Mouse (Mus musculus) spleen, postnatal 14 days (tissue): ENCODE data around the gene H2-Q10.
A peak's percentile ranks its signal among the peaks of the same experiment; 100 is the strongest.
"Not testable (repeated sequence)": the region's sequence is repeated elsewhere in the genome, so short reads cannot be mapped to it uniquely, and the experiment has no call there.

Source experiments
- DNase-seq, 2 experiments: peaks; one replicate each; pipeline ENCODE4 v3.0.0; 2021 to 2022; ENCODE audit warnings: low spot score in 2 of 2

H2-Q10 gene

GRCm38 (mm10) chr17:35458247-35458646 lies 11.6 kb upstream of the H2-Q10 start:
- DNase-seq: not testable (repeated sequence)

GRCm38 (mm10) chr17:35460513-35461341 lies 9.2 kb upstream of the H2-Q10 start:
- not testable (repeated sequence) for DNase-seq

DNA sequence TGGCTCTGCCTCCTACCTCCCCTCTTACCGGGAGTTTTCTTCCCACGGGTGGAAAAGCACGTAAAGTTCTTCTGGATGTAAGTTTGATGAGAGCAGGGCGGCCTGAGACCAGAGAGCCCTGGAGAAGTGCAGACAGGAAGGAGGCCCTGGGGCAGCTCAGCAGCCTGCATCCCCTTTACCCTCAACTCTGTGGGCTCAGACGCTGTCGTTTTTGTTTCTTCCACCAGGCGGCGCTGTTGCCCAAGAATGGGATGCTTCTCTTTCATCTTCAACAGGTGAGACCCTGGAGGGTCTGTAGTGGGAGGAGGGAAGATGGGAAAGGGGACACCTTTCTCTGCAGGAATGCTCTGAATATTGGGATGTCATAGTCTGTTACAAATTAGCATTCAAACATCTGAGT lies 4.2 kb upstream of the H2-Q10 start:
- not testable (repeated sequence) for DNase-seq

- not testable (repeated sequence) for DNase-seq
These were observed 953 bp upstream of the H2-Q10 start for GRCm38 (mm10) chr17:35468936-35469335.

- DNase-seq: peak in 1 of 2 experiments; percentile 47
These were observed 14.2 kb downstream of the H2-Q10 start for GRCm38 (mm10) chr17:35484066-35484465.

GRCm38 (mm10) chr17:35485702-35486101 lies 15.8 kb downstream of the H2-Q10 start:
- no peak for DNase-seq

DNA sequence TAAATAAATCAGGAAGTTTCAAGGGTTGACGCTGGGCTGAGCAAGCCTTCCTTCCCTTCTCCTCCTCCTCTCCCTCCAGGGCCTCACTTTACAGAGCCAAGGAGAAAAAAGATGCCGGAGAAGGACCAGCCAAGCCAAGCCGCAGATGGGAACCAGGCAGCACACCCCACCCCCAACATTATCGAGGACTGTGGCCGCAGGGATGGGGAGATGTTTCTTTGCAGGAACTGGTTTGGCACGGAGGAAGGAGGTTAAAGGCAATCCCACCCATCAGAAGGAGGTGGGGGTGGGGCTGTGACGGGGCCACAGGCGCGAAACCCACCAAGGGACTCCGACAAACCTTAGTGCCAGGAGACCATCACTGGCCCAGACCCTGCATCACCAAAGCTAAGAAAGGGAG lies 16.8 kb downstream of the H2-Q10 start:
- no peak for DNase-seq

DNA sequence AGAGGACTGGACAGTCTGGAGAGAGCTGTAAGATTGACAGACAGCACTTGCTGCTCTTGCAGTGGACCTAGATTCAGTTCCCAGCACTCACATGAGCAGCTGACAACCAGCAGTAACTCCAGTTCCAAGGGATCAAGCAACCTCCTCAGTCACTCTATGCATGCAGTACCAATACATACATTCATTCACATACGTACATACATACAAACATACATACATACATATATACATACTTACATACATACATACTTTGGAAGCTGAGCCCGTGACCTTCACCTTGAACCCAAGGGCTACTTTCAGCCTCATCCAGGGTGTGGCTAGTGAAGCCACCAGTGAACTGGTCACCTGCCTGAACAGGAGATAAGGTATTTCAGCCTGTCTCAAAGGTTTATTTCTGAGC lies 18.2 kb downstream of the H2-Q10 start:
- DNase-seq: no peak

DNA sequence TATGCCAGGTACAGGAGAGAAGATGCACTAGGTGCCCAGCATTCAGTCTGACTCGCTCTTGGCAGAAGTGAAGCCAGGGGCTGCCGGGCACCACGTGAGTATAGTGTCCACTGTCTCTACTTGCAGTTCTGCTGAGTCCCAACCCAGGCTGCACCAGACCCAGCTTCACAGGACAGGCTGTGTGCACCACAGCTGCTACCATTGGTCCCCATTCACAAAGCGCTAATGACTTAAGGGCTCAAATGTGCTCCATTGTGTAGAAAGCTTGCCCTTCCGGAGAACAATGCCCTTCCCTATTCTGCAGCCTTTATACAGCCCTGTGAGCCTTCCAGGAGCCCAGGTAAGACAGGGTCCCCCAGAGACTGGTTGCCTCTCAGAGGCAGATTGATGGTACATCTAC lies 20.4 kb downstream of the H2-Q10 start:
- DNase-seq: no peak

- DNase-seq: no peak
These were observed 27.2 kb downstream of the H2-Q10 start for GRCm38 (mm10) chr17:35497124-35497523.

- DNase-seq: no peak
These were observed 32.3 kb downstream of the H2-Q10 start for GRCm38 (mm10) chr17:35502226-35502625.

DNA sequence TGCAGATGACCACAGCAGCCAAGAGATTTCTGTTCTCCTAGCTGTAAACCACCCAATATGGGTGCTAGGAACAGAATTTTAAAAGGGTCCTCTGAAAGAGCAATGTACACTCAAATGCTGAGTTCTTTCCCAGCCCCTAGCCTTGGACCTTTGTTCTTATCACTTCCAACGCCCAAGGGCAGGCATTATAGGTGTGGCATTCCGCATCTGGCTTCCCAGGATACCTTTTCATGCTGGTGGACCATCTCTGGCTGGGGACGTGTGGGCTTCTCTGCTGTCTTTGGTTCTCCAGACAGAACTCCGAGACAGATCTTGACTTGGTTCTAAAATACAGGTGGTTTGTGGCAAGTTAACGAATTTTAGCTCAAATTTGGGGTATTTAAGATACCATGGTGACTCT lies 32.9 kb downstream of the H2-Q10 start:
- no peak for DNase-seq

DNA sequence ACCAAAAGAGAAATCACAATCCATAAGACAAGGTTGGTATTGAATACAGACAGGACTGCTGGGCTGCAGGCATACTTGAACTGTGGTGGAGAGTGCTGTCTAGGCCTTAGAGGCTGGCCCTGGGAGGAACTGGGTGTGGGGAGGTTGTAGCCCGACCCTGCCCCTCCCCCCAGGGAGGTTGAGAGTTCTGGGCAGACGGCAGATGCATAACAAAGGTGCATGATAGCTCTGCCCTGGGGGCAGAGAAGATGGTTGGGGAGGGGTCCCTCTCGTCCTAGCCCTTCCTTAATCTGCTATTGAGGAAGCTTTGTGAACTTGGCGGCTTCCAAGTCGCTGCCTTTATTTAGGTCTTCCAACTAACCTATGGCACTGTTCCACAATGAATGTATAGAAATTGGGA lies 34.0 kb downstream of the H2-Q10 start:
- no peak for DNase-seq

GRCm38 (mm10) chr17:35504628-35505481 lies 35.0 kb downstream of the H2-Q10 start:
- no peak for DNase-seq

DNA sequence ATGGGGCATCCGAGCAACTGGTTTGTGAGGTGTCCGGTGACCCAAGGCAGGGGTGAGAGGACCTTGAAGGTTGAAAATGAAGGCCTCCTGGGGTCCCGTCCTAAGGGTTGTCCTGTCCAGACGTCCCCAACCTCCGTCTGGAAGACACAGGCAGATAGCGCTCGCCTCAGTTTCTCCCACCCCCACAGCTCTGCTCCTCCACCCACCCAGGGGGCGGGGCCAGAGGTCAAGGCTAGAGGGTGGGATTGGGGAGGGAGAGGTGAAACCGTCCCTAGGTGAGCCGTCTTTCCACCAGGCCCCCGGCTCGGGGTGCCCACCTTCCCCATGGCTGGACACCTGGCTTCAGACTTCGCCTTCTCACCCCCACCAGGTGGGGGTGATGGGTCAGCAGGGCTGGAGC lies 35.9 kb downstream of the H2-Q10 start, which contains the start of gene Pou5f1:
Pou5f1 (plus strand) TSS at position 243 of the 400 bp plus-strand sequence.
- no peak for DNase-seq

DNA sequence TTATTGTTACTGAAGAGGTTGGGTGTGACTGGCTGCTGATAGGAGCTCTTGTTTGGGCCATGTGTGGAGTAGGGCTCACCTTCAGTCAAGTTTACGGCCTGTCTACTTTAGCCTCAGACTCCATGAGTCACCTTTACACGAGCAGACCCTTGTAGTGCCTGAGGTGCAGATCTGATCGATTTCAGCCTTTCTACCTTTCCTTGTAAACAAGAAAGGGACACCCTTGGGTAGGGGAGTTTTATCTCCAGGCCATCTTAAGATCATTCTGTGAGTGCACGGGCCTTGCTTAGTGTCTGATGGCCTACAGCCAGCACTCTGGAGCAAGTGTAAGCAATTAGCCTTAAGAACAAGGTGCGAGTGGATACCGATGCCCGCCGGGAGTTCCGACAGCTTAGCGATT lies 37.0 kb downstream of the H2-Q10 start:
- DNase-seq: no peak

- DNase-seq: no peak
These were observed 37.8 kb downstream of the H2-Q10 start for GRCm38 (mm10) chr17:35507556-35508260.

DNA sequence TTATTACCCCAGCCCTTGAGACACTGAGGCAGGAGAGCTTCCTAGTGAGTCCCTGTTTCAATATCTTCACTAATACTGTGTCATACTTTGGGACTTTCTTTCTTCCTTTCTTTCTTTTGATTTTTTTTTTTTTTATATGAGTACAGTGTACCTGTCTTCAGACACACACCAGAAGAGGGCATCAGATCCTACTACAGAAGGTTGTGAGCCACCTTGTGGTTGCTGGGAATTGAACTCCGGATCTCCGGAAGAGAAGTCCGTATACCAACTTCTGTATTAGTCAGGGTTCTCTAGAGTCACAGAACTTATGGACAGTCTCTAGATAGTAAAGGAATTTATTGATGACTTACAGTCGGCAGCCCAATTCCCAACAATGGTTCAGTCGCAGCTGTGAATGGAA lies 38.4 kb downstream of the H2-Q10 start:
- not testable (repeated sequence) for DNase-seq

GRCm38 (mm10) chr17:35509284-35509683 lies 39.4 kb downstream of the H2-Q10 start:
- peak in 1 of 2 experiments; percentile 31 for DNase-seq

- no peak for DNase-seq
These were observed 43.2 kb downstream of the H2-Q10 start for GRCm38 (mm10) chr17:35512916-35513626.

- peak; percentile 69 to 81 for DNase-seq
These were observed 44.0 kb downstream of the H2-Q10 start for GRCm38 (mm10) chr17:35513886-35514285.
